Mouse (Mus musculus) liver, embryonic 14 days (tissue): ENCODE results near the gene Tns2. TPM values are rescaled to one million over a fixed set of nuclear protein-coding genes. Genes with fewer than 3 reads are reported as not detected.

ENCODE experiments used
- polyA plus RNA-seq: library from polyadenylated mRNA; depleted of rRNA; stranded (reverse); fragments of >200 nt; gene quantifications from 2 replicates; pipeline ENCODE4 v1.2.3, GENCODE M21; 2012; rRNA removed

Tns2 gene
- polyA plus RNA-seq, result 4.7 and 5.4 TPM in 2 replicates

GRCm38 (mm10) chr15:102100161-102100981, at the start of gene Tns2:
Tns2 (plus strand) TSS chr15:102100413.

GRCm38 (mm10) chr15:102073559-102074069, 26.6 kb upstream of the Tns2 start, which contains the start of gene Eif4b:
Eif4b (plus strand) TSS chr15:102073773.

GRCm38 (mm10) chr15:102136129-102136758, 36.0 kb downstream of the Tns2 start, which contains the start of gene Spryd3:
Spryd3 (minus strand) TSS chr15:102136234.

GRCm38 (mm10) chr15:102144274-102144711, 44.1 kb downstream of the Tns2 start, which contains the start of gene Igfbp6:
Igfbp6 (plus strand) TSS chr15:102144362.

GRCm38 (mm10) chr15:102150301-102151135, 50.3 kb downstream of the Tns2 start, which contains the start of gene Soat2:
Soat2 (plus strand) TSS chr15:102150526.

Other genes with a start within 250 kb of the Tns2 start
- gene Krt1, start 249.6 kb upstream of the Tns2 start, polyA plus RNA-seq, result 0.01 and 0.10 TPM in 2 replicates
- gene Krt77, start 230.7 kb upstream of the Tns2 start, polyA plus RNA-seq, result 0.02 TPM in 1 of 2 replicates, not detected in the other
- not detected in 2 replicates for gene Krt76, start 207.5 kb upstream of the Tns2 start, polyA plus RNA-seq
- 0.06 and 0.18 TPM in 2 replicates for gene Krt4, start 175.7 kb upstream of the Tns2 start, polyA plus RNA-seq
- not detected in 2 replicates for gene Krt79, start 160.1 kb upstream of the Tns2 start, polyA plus RNA-seq
- 0.01 TPM in 1 of 2 replicates, not detected in the other for gene Krt78, start 146.1 kb upstream of the Tns2 start, polyA plus RNA-seq
- gene Krt8, start 95.9 kb upstream of the Tns2 start, polyA plus RNA-seq, result 40.2 and 40.3 TPM in 2 replicates
- gene Krt18, start 72.2 kb upstream of the Tns2 start, polyA plus RNA-seq, result 28.2 and 34.2 TPM in 2 replicates
- 72.9 and 76.9 TPM in 2 replicates for gene Eif4b, start 26.6 kb upstream of the Tns2 start, polyA plus RNA-seq
- 12.4 TPM in 2 replicates for gene Spryd3, start 35.8 kb downstream of the Tns2 start, polyA plus RNA-seq
- gene Igfbp6, start 43.9 kb downstream of the Tns2 start, polyA plus RNA-seq, result 0.50 and 0.66 TPM in 2 replicates
- gene Soat2, start 50.1 kb downstream of the Tns2 start, polyA plus RNA-seq, result 30.7 and 35.5 TPM in 2 replicates
- 15.1 and 17.1 TPM in 2 replicates for gene Zfp740, start 102.8 kb downstream of the Tns2 start, polyA plus RNA-seq
- gene Csad, start 104.3 kb downstream of the Tns2 start, polyA plus RNA-seq, result 15.4 and 20.0 TPM in 2 replicates
- 2.2 and 2.3 TPM in 2 replicates for gene Itgb7, start 131.5 kb downstream of the Tns2 start, polyA plus RNA-seq
- 2.0 and 2.1 TPM in 2 replicates for gene Rarg, start 157.1 kb downstream of the Tns2 start, polyA plus RNA-seq
- 0.03 TPM in 2 replicates for gene Gm9918, start 170.2 kb downstream of the Tns2 start, polyA plus RNA-seq
- 11.1 and 12.9 TPM in 2 replicates for gene Mfsd5, start 179.0 kb downstream of the Tns2 start, polyA plus RNA-seq
- gene Espl1, start 195.9 kb downstream of the Tns2 start, polyA plus RNA-seq, result 14.5 and 18.7 TPM in 2 replicates
- gene Pfdn5, start 225.7 kb downstream of the Tns2 start, polyA plus RNA-seq, result 84.4 and 85.9 TPM in 2 replicates
- gene Myg1, start 231.3 kb downstream of the Tns2 start, polyA plus RNA-seq, result 27.0 and 31.6 TPM in 2 replicates